Comparison of ENCODE assay signal across 8 mouse cellular contexts in the genomic region with DNA sequence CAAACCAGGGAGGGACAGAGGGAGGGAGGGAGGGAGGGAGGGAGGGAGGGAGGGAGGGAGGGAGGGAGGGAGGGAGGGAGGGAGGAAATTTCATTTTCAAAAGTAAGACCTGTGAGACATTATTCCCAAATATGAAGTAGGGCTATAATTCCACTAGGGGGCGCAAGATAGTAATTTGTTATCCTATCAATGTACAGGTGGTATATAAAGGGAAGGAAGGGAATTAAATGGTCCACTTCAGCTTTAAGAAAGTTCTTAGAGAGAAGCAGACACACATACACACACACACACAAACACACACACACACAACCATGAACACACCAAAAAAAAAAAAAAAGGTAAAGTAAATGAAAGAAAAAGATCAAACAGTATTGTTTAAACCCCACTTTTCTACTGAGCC.
DNase-seq lines count a peak whose midpoint lies in the region; ATAC-seq and TF ChIP-seq lines count a peak whose summit lies in the region.
"Had no signal": no experiment of that assay in that cellular context is flagged by ENCODE, and none has a peak within 500 bp of the region (broad histone marks: within the 10 kb centered on the region; RNA-seq: fewer than 3 reads in every experiment).

No protein-coding gene starts in this region.

- peak; percentile 68 for DNase-seq in layer of hippocampus, adult 11-12 months (ENCODE audit: low spot score)
- no peak for DNase-seq in layer of hippocampus, postnatal 36 days
- DNase-seq in CD8-positive naive resting alpha-beta T cell, adult 2 months (ENCODE audit: low read depth in 2 of 2, low spot score in 2 of 2), result peak; percentile 44 to 71
- DNase-seq in T-cell, adult 2 months (ENCODE audit: low spot score), result peak; percentile 65
- peak; percentile 78 for DNase-seq in forebrain, postnatal 0 days
- peak; percentile 91 for DNase-seq in midbrain, embryonic 14.5 days
- DNase-seq in urinary bladder, postnatal 25 days (ENCODE audit: low spot score), result no peak

- H3K27me3 ChIP-seq in forebrain, postnatal 0 days (ENCODE audit: insufficient read depth, low read length), result no peaks in the 10 kb centered on the region
- H3K27me3 ChIP-seq in midbrain, embryonic 14.5 days (ENCODE audit: control insufficient read depth, insufficient read depth, low read length), result no peaks in the 10 kb centered on the region

- H3K36me3 ChIP-seq in forebrain, postnatal 0 days (ENCODE audit: insufficient read depth), result no peaks in the 10 kb centered on the region
- H3K36me3 ChIP-seq in midbrain, embryonic 14.5 days (ENCODE audit: control insufficient read depth, insufficient read depth, low read length), result no peaks in the 10 kb centered on the region

- ATAC-seq in forebrain, postnatal 0 days, result peak; percentile 72
- ATAC-seq in midbrain, embryonic 14.5 days (ENCODE audit: low FRiP score, low TSS enrichment), result peak; percentile 71; the same call in 1 of the 2 replicates

- peak; percentile 70 for TF ChIP-seq CTCF in forebrain, postnatal 0 days (IDR thresholded peaks at IDR 0.05; ENCODE audit: low read depth)

- no peaks in the 10 kb centered on the region for H3K4me1 ChIP-seq in forebrain, postnatal 0 days (ENCODE audit: insufficient read depth)
- H3K4me1 ChIP-seq in midbrain, embryonic 14.5 days (ENCODE audit: control insufficient read depth, insufficient read depth, low read length), result no peaks in the 10 kb centered on the region

- no peak overlapping the region for H3K4me2 ChIP-seq in forebrain, postnatal 0 days (ENCODE audit: low read depth)
- no peak overlapping the region for H3K4me2 ChIP-seq in midbrain, embryonic 14.5 days (ENCODE audit: low read length)

- no peak overlapping the region for H3K4me3 ChIP-seq in forebrain, postnatal 0 days (ENCODE audit: low read depth, low read length)
- no peak overlapping the region for H3K4me3 ChIP-seq in midbrain, embryonic 14.5 days (replicated peaks; ENCODE audit: low read depth, low read length)
- H3K4me3 ChIP-seq: megakaryocyte, embryonic 14.5 days had no signal

- H3K9ac ChIP-seq in forebrain, postnatal 0 days, result no peak overlapping the region
- no peak overlapping the region for H3K9ac ChIP-seq in midbrain, embryonic 14.5 days (replicated peaks; ENCODE audit: low read length)

- no peak overlapping the region for H3K27ac ChIP-seq in forebrain, postnatal 0 days (ENCODE audit: low read depth, low read length)
- H3K27ac ChIP-seq in midbrain, embryonic 14.5 days (replicated peaks; ENCODE audit: low read depth, low read length), result no peak overlapping the region

- WGBS in forebrain, postnatal 0 days, result 0% methylated on average over 1 of the region's 1 CpGs
- WGBS in midbrain, embryonic 14.5 days, result 0% methylated on average over 1 of the region's 1 CpGs

- H3K9me3 ChIP-seq in forebrain, postnatal 0 days (ENCODE audit: low read length), result no peaks in the 10 kb centered on the region
- no peaks in the 10 kb centered on the region for H3K9me3 ChIP-seq in midbrain, embryonic 14.5 days (ENCODE audit: control insufficient read depth, low read length)
- H3K9me3 ChIP-seq: megakaryocyte, embryonic 14.5 days had no signal

Comparison
In these comparisons a context has a peak if more than half of its experiments do, and no peak if none do; other contexts are left out.
1. DNase-seq: peak in layer of hippocampus, adult 11-12 months (single experiment), CD8-positive naive resting alpha-beta T cell, adult 2 months (2 of 2), T-cell, adult 2 months (single experiment), forebrain, postnatal 0 days (single experiment) and midbrain, embryonic 14.5 days (single experiment); none in layer of hippocampus, postnatal 36 days (0 of 2) and urinary bladder, postnatal 25 days (single experiment).